Comparison of ENCODE assay signal across 31 mouse cellular contexts in the genomic region with DNA sequence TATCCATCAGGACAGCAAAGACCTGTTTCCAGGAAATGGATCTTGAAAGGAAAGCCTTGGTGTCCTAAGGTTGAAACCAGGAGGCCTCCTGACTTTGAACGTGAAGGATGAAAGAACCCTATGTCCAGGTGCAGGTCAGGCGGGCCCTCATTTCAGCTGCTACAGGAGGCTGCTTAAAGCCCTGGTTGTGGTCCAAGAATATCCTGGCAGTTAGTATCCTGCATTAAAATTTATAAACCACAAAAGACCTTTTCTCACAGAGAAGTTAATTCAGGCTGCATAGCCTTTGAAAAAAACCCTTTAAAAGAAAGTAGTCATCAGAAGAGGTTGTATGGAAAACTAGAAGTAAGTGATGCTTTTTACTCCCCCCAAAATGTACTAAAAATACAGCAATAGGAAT. TPM values are rescaled to one million over a fixed set of nuclear protein-coding genes. Genes with fewer than 3 reads are reported as not detected.
"Had no signal": no experiment of that assay in that cellular context is flagged by ENCODE, and none has a peak within 500 bp of the region (broad histone marks: within the 10 kb centered on the region; RNA-seq: fewer than 3 reads in every experiment).

No protein-coding gene starts in this region.

- ATAC-seq: hindbrain, embryonic 16.5 days; inflammation-experienced regulatory T-cells, adult 6 months; intestine, embryonic 15.5 days; intestine, postnatal 0 days; liver, postnatal 0 days had no signal

- H3K27ac ChIP-seq: hindbrain, embryonic 10.5 days; hindbrain, embryonic 12.5 days; hindbrain, embryonic 14.5 days; intestine, embryonic 15.5 days; layer of hippocampus, adult 2 months; left cerebral cortex, adult 2 months; liver, embryonic 13.5 days; liver, embryonic 15.5 days had no signal

- H3K4me3 ChIP-seq: hindbrain, embryonic 10.5 days; hindbrain, embryonic 12.5 days; intestine, embryonic 15.5 days; layer of hippocampus, adult 2 months; left cerebral cortex, adult 2 months; liver, embryonic 13.5 days; liver, embryonic 15.5 days had no signal

- DNase-seq: gastrocnemius, postnatal 10 days; gastrocnemius, postnatal 25 days; heart, postnatal 10 days; heart, postnatal 4 days; kidney, adult 18-20 months; kidney, adult 8-10 months; kidney, postnatal 10 days; kidney, postnatal 25 days; kidney, postnatal 4 days; liver; liver, embryonic 13.5 days; liver, postnatal 0 days had no signal

- H3K27me3 ChIP-seq: hindbrain, embryonic 12.5 days; intestine, embryonic 15.5 days; liver, embryonic 13.5 days; liver, embryonic 15.5 days had no signal

- H3K4me1 ChIP-seq: intestine, embryonic 15.5 days; liver, embryonic 13.5 days; liver, embryonic 15.5 days had no signal

- H3K9ac ChIP-seq: hindbrain, embryonic 12.5 days; hindbrain, embryonic 14.5 days; intestine, embryonic 15.5 days; liver, embryonic 13.5 days; liver, embryonic 15.5 days; liver, postnatal 0 days had no signal

- H3K4me2 ChIP-seq: heart, embryonic 11.5 days; hindbrain, embryonic 12.5 days; hindbrain, embryonic 14.5 days; intestine, embryonic 15.5 days; liver, embryonic 11.5 days; liver, embryonic 13.5 days; liver, embryonic 15.5 days had no signal

- H3K36me3 ChIP-seq: hindbrain, embryonic 10.5 days; hindbrain, embryonic 12.5 days; intestine, embryonic 15.5 days; liver, embryonic 13.5 days; liver, embryonic 15.5 days had no signal

- H3K9me3 ChIP-seq: hindbrain, embryonic 10.5 days; hindbrain, embryonic 12.5 days; intestine, embryonic 15.5 days; liver, embryonic 13.5 days; liver, embryonic 15.5 days had no signal

RNA-seq across cellular contexts. Expression of gene Mylk4, which starts 23.0 kb away (rescaled TPM):
- total RNA-seq: granulocyte monocyte progenitor cell, adult 5-6 weeks had no signal
- polyA plus RNA-seq: hindbrain, embryonic 10.5 days; inflammation-experienced regulatory T-cells, adult 6 months; intestine, postnatal 0 days; liver, postnatal 0 days had no signal

RNA-seq across cellular contexts. Expression of gene D930007J09Rik, which starts 41.9 kb away (rescaled TPM):
- total RNA-seq: gastrocnemius, postnatal 10 days; gastrocnemius, postnatal 25 days; granulocyte monocyte progenitor cell, adult 5-6 weeks; heart, postnatal 25 days; heart, postnatal 4 days; layer of hippocampus, adult 2 months; left cerebral cortex, adult 2 months had no signal
- polyA plus RNA-seq: heart, embryonic 11.5 days; heart, embryonic 14.5 days; heart, embryonic 16.5 days; hindbrain, embryonic 10.5 days; hindbrain, embryonic 12.5 days; hindbrain, embryonic 14.5 days; hindbrain, embryonic 16.5 days; inflammation-experienced regulatory T-cells, adult 6 months; intestine, embryonic 15.5 days; intestine, postnatal 0 days; kidney, embryonic 14.5 days; kidney, embryonic 16.5 days; limb, embryonic 11.5 days; liver, embryonic 11.5 days; liver, embryonic 13.5 days; liver, embryonic 15.5 days; liver, postnatal 0 days had no signal
